Mouse (Mus musculus) embryonic facial prominence, embryonic 14.5 days (tissue): ENCODE data around the gene Efna1. TPM values are rescaled to one million over a fixed set of nuclear protein-coding genes. Genes with fewer than 3 reads are reported as not detected.

Experiments used
- ATAC-seq: fragments of 200-750 bp; cut with Nextera tagmentation; 2 replicates; pipeline ENCODE4 v1.8.0; 2017; ENCODE audit warnings: low read depth, moderate number of reproducible peaks, moderate TSS enrichment
- DNase-seq: peaks from one replicate; pipeline ENCODE4 v3.0.0-alpha.2; 2015; ENCODE audit warnings: low spot score
- H3K27ac ChIP-seq: fragments of 300-500 bp; sonication (generic); replicated peaks from 2 replicates; pipeline ENCODE4 v1.5.1; 2014; ENCODE audit warnings: low read depth, mild to moderate bottlenecking, low read length, moderate library complexity
- H3K27me3 ChIP-seq: fragments of 300-500 bp; sonication (generic); replicated peaks from 2 replicates; pipeline ENCODE4 v1.6.1; 2014; ENCODE audit warnings: low read length; ENCODE audit not compliant: control insufficient read depth, insufficient read depth
- H3K36me3 ChIP-seq: fragments of 300-500 bp; sonication (generic); 2 replicates; pipeline ENCODE4 v1.6.1; 2014; ENCODE audit warnings: low read length, mixed read lengths; ENCODE audit not compliant: control insufficient read depth, insufficient read depth
- H3K4me1 ChIP-seq: fragments of 300-500 bp; sonication (generic); 2 replicates; pipeline ENCODE4 v1.6.1; 2014; ENCODE audit warnings: antibody characterized with exemption, low read length; ENCODE audit not compliant: control insufficient read depth, insufficient read depth
- H3K4me2 ChIP-seq: fragments of 300-500 bp; sonication (generic); 2 replicates; pipeline ENCODE4 v1.6.1; 2014; ENCODE audit warnings: low read depth, mild to moderate bottlenecking, low read length, moderate library complexity, mixed read lengths
- H3K4me3 ChIP-seq: fragments of 300-500 bp; sonication (generic); 2 replicates; pipeline ENCODE4 v1.5.1; 2014; ENCODE audit warnings: low read depth, mild to moderate bottlenecking, low read length
- H3K9ac ChIP-seq: fragments of 300-500 bp; sonication (generic); 2 replicates; pipeline ENCODE4 v1.6.1; 2014; ENCODE audit warnings: low read depth, mild to moderate bottlenecking, low read length, moderate library complexity, mixed read lengths
- H3K9me3 ChIP-seq: fragments of 300-500 bp; sonication (generic); 2 replicates; pipeline ENCODE4 v1.6.1; 2016; ENCODE audit warnings: low read length; ENCODE audit not compliant: control insufficient read depth
- WGBS: fragments of 180-500 bp; shearing (Covaris S2); extraction: QIAGEN DNeasy Blood & Tissue Kit; methylation state at CpG from one replicate; pipeline ENCODE4 v1.1.7; 2014; 5-methylcytosine and 5-hydroxymethylcytosine counted together
- microRNA counts: library from miRNA; unstranded; fragments of <30 nt; microRNA quantifications from one replicate; lab custom pipeline; 2017
- microRNA-seq: library from miRNA; unstranded; fragments of <30 nt; microRNA quantifications from one replicate; pipeline ENCODE4, GENCODE M21; 2016; ENCODE audit warnings: borderline number of aligned reads
- polyA plus RNA-seq: library from polyadenylated mRNA; unstranded; fragments of >200 nt; fragmentation: Nextera tagmentation; extraction: Ambion mirVana; gene quantifications from 2 replicates; pipeline ENCODE4 v1.2.1, GENCODE M21; 2014

Efna1 gene
- polyA plus RNA-seq, 1 experiment from 2014 or later: 33.8 TPM

DNA sequence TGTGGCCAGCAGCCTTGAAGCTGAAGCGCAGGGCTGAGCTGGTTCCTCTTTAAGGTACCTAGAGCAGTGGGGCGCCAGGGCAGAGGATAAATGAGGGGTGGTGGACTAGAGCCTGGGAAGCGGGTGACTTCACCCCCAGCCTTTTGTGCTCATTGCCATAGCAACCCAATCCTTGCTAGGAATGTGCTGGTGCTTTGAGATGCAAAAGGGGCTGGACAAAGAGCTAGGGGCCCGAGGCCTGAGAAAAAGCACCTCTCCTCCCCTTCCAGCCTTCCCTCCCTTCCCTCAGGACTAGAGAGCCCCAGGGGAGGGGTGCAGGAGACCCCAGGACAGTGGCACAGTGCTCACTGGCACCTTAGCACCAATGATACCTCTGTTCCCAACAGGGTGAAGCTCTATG is 55.0 kb downstream of the Efna1 start:
- H3K4me3 ChIP-seq: peak overlapping the region; percentile 38; the same call in 1 of the 2 replicates
- H3K4me1 ChIP-seq: peaks cover 18% of the 10 kb centered on the region
- peaks cover 19% of the 10 kb centered on the region for H3K36me3 ChIP-seq
- DNase-seq: peak; percentile 67
- no peaks in the 10 kb centered on the region for H3K27me3 ChIP-seq
- WGBS: 42% methylated on average over 4 of the region's 4 CpGs
- 0 out of 2 replicates have a peak, but pooled peaks have one; percentile 2 for ATAC-seq
- H3K4me2 ChIP-seq: peak overlapping the region; percentile 67
- no peak overlapping the region for H3K27ac ChIP-seq
- no peaks in the 10 kb centered on the region for H3K9me3 ChIP-seq
- peak overlapping the region; percentile 52; the same call in 1 of the 2 replicates for H3K9ac ChIP-seq

DNA sequence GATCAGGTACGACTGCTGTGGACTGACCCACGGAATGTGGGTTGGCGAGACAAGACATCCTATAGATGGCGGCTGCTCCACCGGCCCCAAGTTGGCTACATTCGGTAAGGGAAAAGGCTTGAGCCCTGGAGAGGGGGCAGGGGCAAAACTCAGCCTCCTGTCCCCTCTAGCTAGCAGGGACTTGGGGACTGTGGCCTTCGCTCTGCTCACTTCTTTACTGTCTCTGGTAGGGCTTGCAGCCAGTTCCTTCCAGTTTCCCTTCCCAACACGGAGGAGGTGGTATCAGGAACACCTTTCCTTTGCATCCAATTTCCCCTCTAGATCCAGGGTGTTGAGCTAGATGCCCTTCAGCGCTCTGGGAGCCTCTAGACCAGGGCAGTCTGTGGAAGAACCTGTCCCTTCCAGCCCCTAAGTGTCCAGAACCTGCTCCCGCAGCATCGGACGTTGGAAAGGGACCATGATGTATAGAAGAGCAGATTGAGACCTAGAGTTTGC is 55.6 kb downstream of the Efna1 start:
- H3K36me3 ChIP-seq: peaks cover 20% of the 10 kb centered on the region
- ATAC-seq (no peak), DNase-seq (no peak)
- H3K4me1 ChIP-seq: peaks cover 18% of the 10 kb centered on the region
- H3K27ac ChIP-seq: no peak overlapping the region
- peak overlapping the region; percentile 67 for H3K4me2 ChIP-seq
- H3K9me3 ChIP-seq: no peaks in the 10 kb centered on the region
- H3K4me3 ChIP-seq: 0 out of 2 replicates have a peak overlapping the region, but pooled peaks have one; percentile 3
- H3K9ac ChIP-seq: no peak overlapping the region
- no peaks in the 10 kb centered on the region for H3K27me3 ChIP-seq
- WGBS: 55% methylated on average over 12 of the region's 12 CpGs

DNA sequence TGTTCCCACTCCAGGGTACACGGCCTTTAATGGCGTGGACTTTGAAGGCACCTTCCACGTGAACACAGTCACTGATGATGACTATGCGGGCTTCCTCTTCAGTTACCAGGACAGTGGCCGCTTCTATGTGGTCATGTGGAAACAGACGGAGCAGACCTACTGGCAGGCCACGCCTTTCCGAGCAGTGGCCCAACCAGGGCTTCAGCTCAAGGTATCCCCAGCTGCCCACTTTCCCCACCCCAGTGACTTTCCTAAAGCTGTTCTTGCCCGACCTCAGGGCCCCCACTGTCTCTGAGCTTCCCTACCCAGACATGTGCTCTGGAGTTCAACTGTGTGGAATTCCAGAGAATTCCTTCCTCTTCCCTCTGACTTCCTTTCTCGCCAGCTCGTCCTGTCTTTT is 56.1 kb downstream of the Efna1 start:
- WGBS: 77% methylated on average over 11 of the region's 11 CpGs
- H3K36me3 ChIP-seq: peaks cover 20% of the 10 kb centered on the region
- no peak overlapping the region for H3K4me3 ChIP-seq
- H3K4me2 ChIP-seq: 0 out of 2 replicates have a peak overlapping the region, but pooled peaks have one; percentile 67
- no peak overlapping the region for H3K27ac ChIP-seq
- ATAC-seq (no peak), DNase-seq (no peak)
- no peaks in the 10 kb centered on the region for H3K27me3 ChIP-seq
- no peaks in the 10 kb centered on the region for H3K9me3 ChIP-seq
- no peak overlapping the region for H3K9ac ChIP-seq
- peaks cover 18% of the 10 kb centered on the region for H3K4me1 ChIP-seq

MicroRNA genes within 50 kb of the gene (microRNA counts, 519-probe panel; counts per million panel counts)
- microRNA mmu-miR-92b (lab: Ali Mortazavi, UCI): 19.3 counts per million

Small RNA genes within 50 kb of the gene (microRNA-seq; reads per million reads assigned to microRNA genes)
- 381 reads per million, percentile 66 among the genes with 10 or more reads in this experiment for gene Mir92b

Other genes with a start within 250 kb of the Efna1 start
- 23.5 and 26.5 TPM in 2 replicates for gene Rusc1, start 187.8 kb downstream of the Efna1 start, polyA plus RNA-seq
- not detected in 2 replicates for gene Gm43738, start 180.0 kb downstream of the Efna1 start, polyA plus RNA-seq
- gene Fdps, start 179.2 kb downstream of the Efna1 start, polyA plus RNA-seq: 183 and 205 TPM in 2 replicates
- 0.30 TPM in 1 of 2 replicates, not detected in the other for gene Pklr, start 145.0 kb downstream of the Efna1 start, polyA plus RNA-seq
- 1.4 and 2.8 TPM in 2 replicates for gene Hcn3, start 120.9 kb downstream of the Efna1 start, polyA plus RNA-seq
- 22.4 and 23.9 TPM in 2 replicates for gene Clk2, start 116.3 kb downstream of the Efna1 start, polyA plus RNA-seq
- gene Scamp3, start 103.7 kb downstream of the Efna1 start, polyA plus RNA-seq: 93.4 and 96.9 TPM in 2 replicates
- 27.9 and 33.9 TPM in 2 replicates for gene Fam189b, start 98.0 kb downstream of the Efna1 start, polyA plus RNA-seq
- 47.8 and 54.5 TPM in 2 replicates for gene Gba, start 78.2 kb downstream of the Efna1 start, polyA plus RNA-seq
- 51.5 and 52.0 TPM in 2 replicates for gene Thbs3, start 66.0 kb downstream of the Efna1 start, polyA plus RNA-seq
- 151 and 163 TPM in 2 replicates for gene Mtx1, start 54.1 kb downstream of the Efna1 start, polyA plus RNA-seq
- 2.0 and 4.1 TPM in 2 replicates for gene Muc1, start 52.1 kb downstream of the Efna1 start, polyA plus RNA-seq
- gene Krtcap2, start 35.2 kb downstream of the Efna1 start, polyA plus RNA-seq: 324 and 349 TPM in 2 replicates
- 3.7 and 4.7 TPM in 2 replicates for gene Trim46, start 34.8 kb downstream of the Efna1 start, polyA plus RNA-seq
- 151 and 177 TPM in 2 replicates for gene Dpm3, start 21.8 kb downstream of the Efna1 start, polyA plus RNA-seq
- gene Slc50a1, start 10.6 kb downstream of the Efna1 start, polyA plus RNA-seq: 70.5 and 80.2 TPM in 2 replicates
- 18.7 and 21.2 TPM in 2 replicates for gene Efna3, start 41.8 kb upstream of the Efna1 start, polyA plus RNA-seq
- 17.5 and 20.7 TPM in 2 replicates for gene Efna4, start 56.9 kb upstream of the Efna1 start, polyA plus RNA-seq
- 44.4 and 51.7 TPM in 2 replicates for gene Adam15, start 68.9 kb upstream of the Efna1 start, polyA plus RNA-seq
- gene Dcst2, start 80.8 kb upstream of the Efna1 start, polyA plus RNA-seq: not detected in 2 replicates
- gene Dcst1, start 84.1 kb upstream of the Efna1 start, polyA plus RNA-seq: 0.26 and 0.33 TPM in 2 replicates
- 2.3 and 3.6 TPM in 2 replicates for gene Zbtb7b, start 113.6 kb upstream of the Efna1 start, polyA plus RNA-seq
- not detected in 2 replicates for gene Lenep, start 121.7 kb upstream of the Efna1 start, polyA plus RNA-seq
- gene Flad1, start 130.7 kb upstream of the Efna1 start, polyA plus RNA-seq: 24.2 and 24.8 TPM in 2 replicates
- 380 and 425 TPM in 2 replicates for gene Cks1b, start 137.2 kb upstream of the Efna1 start, polyA plus RNA-seq
- 74.0 and 75.2 TPM in 2 replicates for gene Shc1, start 137.3 kb upstream of the Efna1 start, polyA plus RNA-seq
- 49.2 and 51.6 TPM in 2 replicates for gene Pygo2, start 149.1 kb upstream of the Efna1 start, polyA plus RNA-seq
- 24.1 and 25.9 TPM in 2 replicates for gene Pbxip1, start 155.6 kb upstream of the Efna1 start, polyA plus RNA-seq
- 45.7 and 48.6 TPM in 2 replicates for gene Pmvk, start 173.4 kb upstream of the Efna1 start, polyA plus RNA-seq
- gene Kcnn3, start 239.0 kb upstream of the Efna1 start, polyA plus RNA-seq: 3.7 and 4.6 TPM in 2 replicates